Mouse (Mus musculus): ENCODE data around the gene 1700129C05Rik. TPM values are rescaled to one million over a fixed set of nuclear protein-coding genes. Genes with fewer than 3 reads are reported as not detected.

Gene 1700129C05Rik
- not detected in 2 replicates for polyA plus RNA-seq (2014; fragmentation: Nextera tagmentation; extraction: Ambion mirVana)

- no peak within 1 kb of the TSS for H3K4me2 ChIP-seq (ENCODE audit: low read depth, low read length)
- WGBS: 93% methylated on average over 4 of the region's 4 CpGs
- no peak for DNase-seq (ENCODE audit: low spot score)
- H3K27me3 ChIP-seq (ENCODE audit: control insufficient read depth, insufficient read depth, low read length): no peaks in the 10 kb centered on the region
- H3K4me1 ChIP-seq (ENCODE audit: control insufficient read depth, insufficient read depth, low read length): no peaks in the 10 kb centered on the region
- no peak within 1 kb of the TSS for H3K4me3 ChIP-seq (ENCODE audit: low read depth, low read length)
- H3K9me3 ChIP-seq (replicated peaks; ENCODE audit: control insufficient read depth, low read length): no peaks in the 10 kb centered on the region
- no peaks in the 10 kb centered on the region for H3K36me3 ChIP-seq (replicated peaks; ENCODE audit: control insufficient read depth, insufficient read depth, low read depth, low read length)
- no peak within 1 kb of the TSS for H3K9ac ChIP-seq (replicated peaks; ENCODE audit: low read length)
- no peak within 1 kb of the TSS for H3K27ac ChIP-seq (replicated peaks; ENCODE audit: low read depth, low read length)
- no peak for ATAC-seq (replicated peaks; ENCODE audit: insufficient number of reproducible peaks, low FRiP score, low TSS enrichment, low read depth)
Measured at GRCm38 (mm10) chr14:59142793-59143192, at the start of gene 1700129C05Rik. TSS of gene 1700129C05Rik (minus strand) at chr14:59142893.

- Histone ChIP-seq H3K27me3 (ENCODE audit: control insufficient read depth, insufficient read depth, low read length) (no peaks in the 10 kb centered on the region), H3K4me3 (ENCODE audit: low read depth, low read length) (no peak overlapping the region), H3K27ac (replicated peaks; ENCODE audit: low read depth, low read length) (no peak overlapping the region), H3K4me1 (ENCODE audit: control insufficient read depth, insufficient read depth, low read length) (no peaks in the 10 kb centered on the region), H3K4me2 (ENCODE audit: low read depth, low read length) (no peak overlapping the region), H3K9me3 (replicated peaks; ENCODE audit: control insufficient read depth, low read length) (no peaks in the 10 kb centered on the region), H3K36me3 (replicated peaks; ENCODE audit: control insufficient read depth, insufficient read depth, low read depth, low read length) (no peaks in the 10 kb centered on the region), H3K9ac (replicated peaks; ENCODE audit: low read length) (no peak overlapping the region)
- 89% methylated on average over 2 of the region's 2 CpGs for WGBS
- DNase-seq (ENCODE audit: low spot score) (no peak), ATAC-seq (replicated peaks; ENCODE audit: insufficient number of reproducible peaks, low FRiP score, low TSS enrichment, low read depth) (no peak)
Measured at GRCm38 (mm10) chr14:59186121-59186520, 43.4 kb upstream of the 1700129C05Rik start.

- H3K9ac ChIP-seq (replicated peaks; ENCODE audit: low read length): no peak overlapping the region
- ATAC-seq (replicated peaks; ENCODE audit: insufficient number of reproducible peaks, low FRiP score, low TSS enrichment, low read depth) (no peak), DNase-seq (ENCODE audit: low spot score) (no peak)
- no peaks in the 10 kb centered on the region for H3K9me3 ChIP-seq (replicated peaks; ENCODE audit: control insufficient read depth, low read length)
- no peak overlapping the region for H3K27ac ChIP-seq (replicated peaks; ENCODE audit: low read depth, low read length)
- no peak overlapping the region for H3K4me2 ChIP-seq (ENCODE audit: low read depth, low read length)
- no peak overlapping the region for H3K4me3 ChIP-seq (ENCODE audit: low read depth, low read length)
- H3K4me1 ChIP-seq (ENCODE audit: control insufficient read depth, insufficient read depth, low read length): no peaks in the 10 kb centered on the region
- no peaks in the 10 kb centered on the region for H3K36me3 ChIP-seq (replicated peaks; ENCODE audit: control insufficient read depth, insufficient read depth, low read depth, low read length)
- no peaks in the 10 kb centered on the region for H3K27me3 ChIP-seq (ENCODE audit: control insufficient read depth, insufficient read depth, low read length)
Measured at GRCm38 (mm10) chr14:59185514-59185913, 42.8 kb upstream of the 1700129C05Rik start.

- WGBS: 78% methylated on average over 2 of the region's 2 CpGs
- no peak for ATAC-seq (replicated peaks; ENCODE audit: insufficient number of reproducible peaks, low FRiP score, low TSS enrichment, low read depth)
Measured at GRCm38 (mm10) chr14:59182732-59183131, 40.0 kb upstream of the 1700129C05Rik start.

GRCm38 (mm10) chr14:59178649-59179048 lies 36.0 kb upstream of the 1700129C05Rik start, which contains the start of gene Gm5142:
TSS of gene Gm5142 (minus strand) at chr14:59178749.
- no peak for DNase-seq (ENCODE audit: low spot score)
- no peak within 1 kb of the TSS for H3K27ac ChIP-seq (replicated peaks; ENCODE audit: low read depth, low read length)
- H3K9ac ChIP-seq (replicated peaks; ENCODE audit: low read length): no peak within 1 kb of the TSS
- H3K27me3 ChIP-seq (ENCODE audit: control insufficient read depth, insufficient read depth, low read length): no peaks in the 10 kb centered on the region
- H3K4me3 ChIP-seq (ENCODE audit: low read depth, low read length): no peak within 1 kb of the TSS
- H3K4me2 ChIP-seq (ENCODE audit: low read depth, low read length): no peak within 1 kb of the TSS
- no peaks in the 10 kb centered on the region for H3K36me3 ChIP-seq (replicated peaks; ENCODE audit: control insufficient read depth, insufficient read depth, low read depth, low read length)
- H3K4me1 ChIP-seq (ENCODE audit: control insufficient read depth, insufficient read depth, low read length): no peaks in the 10 kb centered on the region
- no peak for ATAC-seq (replicated peaks; ENCODE audit: insufficient number of reproducible peaks, low FRiP score, low TSS enrichment, low read depth)
- H3K9me3 ChIP-seq (replicated peaks; ENCODE audit: control insufficient read depth, low read length): no peaks in the 10 kb centered on the region
- WGBS: 88% methylated on average over 3 of the region's 3 CpGs

More at GRCm38 (mm10) chr14:59182732-59183131, 40.0 kb upstream of the 1700129C05Rik start:
- Histone ChIP-seq H3K9me3 (replicated peaks; ENCODE audit: control insufficient read depth, low read length) (no peaks in the 10 kb centered on the region), H3K4me1 (ENCODE audit: control insufficient read depth, insufficient read depth, low read length) (no peaks in the 10 kb centered on the region), H3K4me2 (ENCODE audit: low read depth, low read length) (no peak overlapping the region), H3K4me3 (ENCODE audit: low read depth, low read length) (no peak overlapping the region), H3K9ac (replicated peaks; ENCODE audit: low read length) (no peak overlapping the region), H3K27me3 (ENCODE audit: control insufficient read depth, insufficient read depth, low read length) (no peaks in the 10 kb centered on the region), H3K27ac (replicated peaks; ENCODE audit: low read depth, low read length) (no peak overlapping the region), H3K36me3 (replicated peaks; ENCODE audit: control insufficient read depth, insufficient read depth, low read depth, low read length) (no peaks in the 10 kb centered on the region)
- no peak for DNase-seq (ENCODE audit: low spot score)

- Histone ChIP-seq H3K9me3 (replicated peaks; ENCODE audit: control insufficient read depth, low read length) (no peaks in the 10 kb centered on the region), H3K36me3 (replicated peaks; ENCODE audit: control insufficient read depth, insufficient read depth, low read depth, low read length) (no peaks in the 10 kb centered on the region), H3K27me3 (ENCODE audit: control insufficient read depth, insufficient read depth, low read length) (no peaks in the 10 kb centered on the region), H3K4me3 (ENCODE audit: low read depth, low read length) (no peak overlapping the region), H3K9ac (replicated peaks; ENCODE audit: low read length) (no peak overlapping the region), H3K4me2 (ENCODE audit: low read depth, low read length) (no peak overlapping the region), H3K4me1 (ENCODE audit: control insufficient read depth, insufficient read depth, low read length) (no peaks in the 10 kb centered on the region), H3K27ac (replicated peaks; ENCODE audit: low read depth, low read length) (no peak overlapping the region)
- WGBS: 87% methylated on average over 3 of the region's 3 CpGs
- no peak for ATAC-seq (replicated peaks; ENCODE audit: insufficient number of reproducible peaks, low FRiP score, low TSS enrichment, low read depth)
- no peak for DNase-seq (ENCODE audit: low spot score)
Measured at GRCm38 (mm10) chr14:59157016-59157698, 14.5 kb upstream of the 1700129C05Rik start.

- no peak overlapping the region for H3K4me2 ChIP-seq (ENCODE audit: low read depth, low read length)
- DNase-seq (ENCODE audit: low spot score) (peak; percentile 18), ATAC-seq (replicated peaks; ENCODE audit: insufficient number of reproducible peaks, low FRiP score, low TSS enrichment, low read depth) (no peak)
- no peaks in the 10 kb centered on the region for H3K4me1 ChIP-seq (ENCODE audit: control insufficient read depth, insufficient read depth, low read length)
- H3K4me3 ChIP-seq (ENCODE audit: low read depth, low read length): no peak overlapping the region
- no peaks in the 10 kb centered on the region for H3K36me3 ChIP-seq (replicated peaks; ENCODE audit: control insufficient read depth, insufficient read depth, low read depth, low read length)
- no peak overlapping the region for H3K27ac ChIP-seq (replicated peaks; ENCODE audit: low read depth, low read length)
- WGBS: 81% methylated on average over 2 of the region's 2 CpGs
- H3K9me3 ChIP-seq (replicated peaks; ENCODE audit: control insufficient read depth, low read length): no peaks in the 10 kb centered on the region
- no peak overlapping the region for H3K9ac ChIP-seq (replicated peaks; ENCODE audit: low read length)
- no peaks in the 10 kb centered on the region for H3K27me3 ChIP-seq (ENCODE audit: control insufficient read depth, insufficient read depth, low read length)
Measured at GRCm38 (mm10) chr14:59155589-59155988, 12.9 kb upstream of the 1700129C05Rik start.

- H3K4me2 ChIP-seq (ENCODE audit: low read depth, low read length): no peak overlapping the region
- DNase-seq (ENCODE audit: low spot score) (peak; percentile 59), ATAC-seq (replicated peaks; ENCODE audit: insufficient number of reproducible peaks, low FRiP score, low TSS enrichment, low read depth) (no peak)
- H3K9me3 ChIP-seq (replicated peaks; ENCODE audit: control insufficient read depth, low read length): no peaks in the 10 kb centered on the region
- no peak overlapping the region for H3K27ac ChIP-seq (replicated peaks; ENCODE audit: low read depth, low read length)
- H3K36me3 ChIP-seq (replicated peaks; ENCODE audit: control insufficient read depth, insufficient read depth, low read depth, low read length): no peaks in the 10 kb centered on the region
- no peaks in the 10 kb centered on the region for H3K4me1 ChIP-seq (ENCODE audit: control insufficient read depth, insufficient read depth, low read length)
- WGBS: 9% methylated on average over 2 of the region's 2 CpGs
- H3K27me3 ChIP-seq (ENCODE audit: control insufficient read depth, insufficient read depth, low read length): no peaks in the 10 kb centered on the region
- H3K9ac ChIP-seq (replicated peaks; ENCODE audit: low read length): no peak overlapping the region
- H3K4me3 ChIP-seq (ENCODE audit: low read depth, low read length): no peak overlapping the region
Measured at GRCm38 (mm10) chr14:59114281-59114680, 28.4 kb downstream of the 1700129C05Rik start.

Data from embryonic facial prominence, embryonic 11.5 days (tissue).